Mouse (Mus musculus) lung, postnatal 0 days (tissue): Measurements from ENCODE around the gene Taar4.

Experiments used
- CTCF ChIP-seq: IDR thresholded peaks from 2 replicates; pipeline ENCODE4 v1.5.1; 2016; ENCODE audit warnings: antibody characterized with exemption, mild to moderate bottlenecking
- EP300 ChIP-seq: IDR thresholded peaks from 2 replicates; pipeline ENCODE4 v1.6.1; 2016; ENCODE audit warnings: antibody characterized with exemption, mild to moderate bottlenecking, control low read depth

- TF ChIP-seq CTCF (no peak), EP300 (no peak)
Measured at GRCm38 (mm10) chr10:23999639-24000038, 39.3 kb downstream of the Taar4 start, which contains the start of gene Taar7b.
